Mouse (Mus musculus) kidney, adult 2 months (tissue): Measurements from ENCODE around the gene Ranbp9. TPM values are rescaled to one million over a fixed set of nuclear protein-coding genes. Genes with fewer than 3 reads are reported as not detected.
A peak's percentile ranks its signal among the peaks of the same experiment; 100 is the strongest.

Experiments
- DNase-seq: peaks from one replicate; pipeline ENCODE4 v3.0.0; 2021
- H3K27ac ChIP-seq: fragments of 200-500 bp; 2 replicates; pipeline ENCODE4 v1.5.1; 2012; ENCODE audit warnings: low read depth, low read length, control low read depth, inconsistent platforms; ENCODE audit not compliant: insufficient read depth
- H3K27me3 ChIP-seq: fragments of 200-500 bp; replicated peaks from 2 replicates; pipeline ENCODE4 v1.6.1; 2012; ENCODE audit warnings: mild to moderate bottlenecking, moderate library complexity, low read length, inconsistent platforms; ENCODE audit not compliant: control insufficient read depth, insufficient read depth
- H3K36me3 ChIP-seq: fragments of 200-500 bp; 2 replicates; pipeline ENCODE4 v1.6.1; 2012; ENCODE audit warnings: mild to moderate bottlenecking, moderate library complexity, low read length, inconsistent platforms; ENCODE audit not compliant: control insufficient read depth, insufficient read depth
- H3K4me1 ChIP-seq: fragments of 200-500 bp; 2 replicates; pipeline ENCODE4 v1.6.1; 2011; ENCODE audit warnings: low read length; ENCODE audit not compliant: control insufficient read depth, insufficient read depth
- H3K4me3 ChIP-seq: fragments of 200-500 bp; 2 replicates; pipeline ENCODE4 v1.5.1; 2011; ENCODE audit warnings: mild to moderate bottlenecking, low read depth, low read length, control low read depth; ENCODE audit not compliant: insufficient read depth
- CTCF ChIP-seq: fragments of 200-500 bp; conservative IDR thresholded peaks from 2 replicates; pipeline ENCODE4 v1.5.1; 2011; ENCODE audit warnings: low read depth, mild to moderate bottlenecking, control low read depth, low read length, moderate library complexity, mixed read lengths; ENCODE audit not compliant: insufficient read depth, insufficient read length
- POLR2A ChIP-seq: fragments of 200-500 bp; IDR thresholded peaks from one replicate; pipeline ENCODE4 v1.6.1; 2011; ENCODE audit warnings: low read depth, low read length, control low read depth
- whole genome bisulfite sequencing: fragments of 180-500 bp; shearing (Covaris S2); methylation state at CpG from one replicate; pipeline ENCODE4 v1.1.7; 2018; 5-methylcytosine and 5-hydroxymethylcytosine counted together
- polyA plus RNA-seq: library from polyadenylated mRNA; depleted of rRNA; stranded (reverse); fragments of >200 nt; gene quantifications from 2 replicates; pipeline ENCODE4 v1.2.3, GENCODE M21; 2012; rRNA removed

Ranbp9 gene
- 11.4 and 15.4 TPM in 2 replicates for polyA plus RNA-seq

DNA sequence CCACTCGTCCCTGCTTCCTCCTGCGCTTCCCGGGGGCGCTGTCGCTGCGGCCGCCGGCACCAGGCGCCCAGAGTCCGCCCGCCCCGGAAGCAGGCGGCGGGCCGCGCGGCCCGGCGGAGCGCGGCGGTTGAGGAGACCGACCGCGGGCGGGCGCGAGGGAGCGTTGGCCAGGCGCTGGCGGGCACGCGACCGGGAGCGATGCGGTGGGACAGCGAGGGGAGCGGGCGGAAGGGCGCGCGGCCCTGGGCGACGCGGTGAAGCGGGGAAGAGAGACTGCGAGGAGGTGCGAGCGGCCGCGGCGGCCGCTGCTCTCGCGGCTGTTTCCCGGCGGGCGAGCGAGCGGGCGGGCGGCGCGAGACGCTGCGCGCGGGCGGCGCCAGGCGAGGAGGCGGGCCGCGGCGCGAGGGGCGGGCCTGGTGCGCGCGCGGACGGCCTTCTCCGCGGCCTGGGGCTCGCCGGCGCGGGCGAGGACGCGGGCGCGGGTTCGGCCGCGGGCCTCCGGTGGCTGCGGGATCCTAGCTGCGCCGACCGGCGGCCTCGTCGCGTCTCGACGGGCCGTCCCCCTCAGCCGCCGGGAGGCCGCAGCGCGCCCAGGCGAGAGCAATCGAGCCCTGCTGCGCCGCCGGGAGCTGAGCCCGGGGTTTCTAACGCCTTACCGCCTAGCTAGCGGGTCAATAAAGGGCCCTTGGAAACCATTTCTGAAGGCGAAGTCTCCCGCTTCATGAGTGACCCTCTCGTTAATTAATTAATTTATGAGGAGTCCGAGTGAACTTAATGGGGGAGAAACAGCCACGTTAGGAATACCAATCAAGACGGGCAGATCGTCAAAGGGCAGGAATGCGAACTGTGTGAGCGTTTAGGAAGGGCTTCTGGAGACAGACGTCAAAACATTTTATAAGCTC is at the start of gene Ranbp9:
Gene Ranbp9, minus strand, starts transcription at position 326 of the 902 bp plus-strand sequence.
- DNase-seq: peak; percentile 84
- no peaks in the 10 kb centered on the region for H3K27me3 ChIP-seq
- H3K4me3 ChIP-seq: peak within 1 kb of the TSS; percentile 99
- WGBS: 6% methylated on average over 130 of the region's 132 CpGs
- peak; percentile 41 for TF ChIP-seq POLR2A
- no peak for TF ChIP-seq CTCF
- no peaks in the 10 kb centered on the region for H3K36me3 ChIP-seq
- H3K27ac ChIP-seq: peak within 1 kb of the TSS; percentile 99
- peaks cover 15% of the 10 kb centered on the region for H3K4me1 ChIP-seq

DNA sequence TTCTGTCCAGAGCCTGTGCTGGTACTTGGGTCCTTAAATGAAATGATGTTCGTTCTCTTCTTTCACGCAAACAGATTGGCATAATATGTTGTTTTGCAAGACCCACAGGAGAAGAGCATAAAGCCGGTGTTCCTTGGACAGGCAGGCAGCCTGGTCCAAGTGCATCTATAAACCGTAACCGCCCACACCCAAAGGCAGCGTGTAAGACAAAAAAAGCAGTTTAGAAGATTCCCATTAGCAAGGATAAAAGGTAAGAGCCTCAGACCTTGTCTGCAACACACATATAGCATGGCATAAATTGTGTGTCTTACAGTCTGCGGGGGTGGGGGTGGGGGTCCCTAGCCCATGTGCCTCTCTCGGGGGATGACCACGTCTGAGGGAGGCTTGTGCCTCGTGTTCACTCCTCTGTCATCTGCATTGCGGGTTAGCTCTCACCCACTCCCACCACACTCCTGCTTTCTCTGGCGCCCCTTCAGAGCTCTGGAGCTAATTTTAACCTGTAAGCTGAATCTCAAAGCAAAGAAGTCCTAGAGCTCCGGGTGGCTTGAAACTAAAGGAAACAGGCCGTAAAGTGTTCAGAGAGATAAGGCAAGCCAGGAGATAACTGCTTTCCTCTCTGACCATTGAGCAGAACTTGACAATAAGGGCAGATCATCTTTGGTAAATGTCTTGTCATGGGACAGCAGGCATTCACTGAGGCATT is 49.2 kb upstream of the Ranbp9 start:
- no peaks in the 10 kb centered on the region for H3K27me3 ChIP-seq
- H3K4me3 ChIP-seq: no peak overlapping the region
- H3K4me1 ChIP-seq: peaks cover 5% of the 10 kb centered on the region; the same call in 1 of the 2 replicates
- H3K36me3 ChIP-seq: no peaks in the 10 kb centered on the region
- no peak for DNase-seq
- H3K27ac ChIP-seq: no peak overlapping the region
- 64% methylated on average over 14 of the region's 14 CpGs for WGBS
- no peak for TF ChIP-seq POLR2A
- TF ChIP-seq CTCF: no peak

DNA sequence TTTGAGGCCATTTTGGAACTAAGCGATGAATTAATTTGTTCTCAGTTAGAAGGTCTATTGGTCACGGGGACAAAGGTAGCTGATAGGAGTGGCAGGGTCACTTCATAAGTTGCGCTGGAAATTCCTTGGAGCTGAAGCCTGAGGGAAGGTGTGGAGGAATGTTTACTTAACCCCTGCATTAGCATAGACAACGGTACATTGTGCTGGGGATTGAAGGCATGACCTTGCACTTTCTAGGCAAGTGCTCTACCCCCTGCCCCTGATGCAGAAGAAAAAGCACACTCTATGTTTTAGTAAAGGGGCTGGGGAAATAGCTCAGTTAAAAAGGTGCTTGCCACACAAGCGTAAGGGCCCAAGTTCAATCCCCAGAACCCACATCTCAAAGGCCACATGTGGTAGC is 45.2 kb upstream of the Ranbp9 start:
- Histone ChIP-seq H3K27ac (no peak overlapping the region), H3K36me3 (no peaks in the 10 kb centered on the region), H3K27me3 (no peaks in the 10 kb centered on the region), H3K4me1 (peaks cover 8% of the 10 kb centered on the region; the same call in 1 of the 2 replicates), H3K4me3 (no peak overlapping the region)
- DNase-seq: no peak
- TF ChIP-seq POLR2A (no peak), CTCF (no peak)
- 77% methylated on average over 5 of the region's 5 CpGs for WGBS

DNA sequence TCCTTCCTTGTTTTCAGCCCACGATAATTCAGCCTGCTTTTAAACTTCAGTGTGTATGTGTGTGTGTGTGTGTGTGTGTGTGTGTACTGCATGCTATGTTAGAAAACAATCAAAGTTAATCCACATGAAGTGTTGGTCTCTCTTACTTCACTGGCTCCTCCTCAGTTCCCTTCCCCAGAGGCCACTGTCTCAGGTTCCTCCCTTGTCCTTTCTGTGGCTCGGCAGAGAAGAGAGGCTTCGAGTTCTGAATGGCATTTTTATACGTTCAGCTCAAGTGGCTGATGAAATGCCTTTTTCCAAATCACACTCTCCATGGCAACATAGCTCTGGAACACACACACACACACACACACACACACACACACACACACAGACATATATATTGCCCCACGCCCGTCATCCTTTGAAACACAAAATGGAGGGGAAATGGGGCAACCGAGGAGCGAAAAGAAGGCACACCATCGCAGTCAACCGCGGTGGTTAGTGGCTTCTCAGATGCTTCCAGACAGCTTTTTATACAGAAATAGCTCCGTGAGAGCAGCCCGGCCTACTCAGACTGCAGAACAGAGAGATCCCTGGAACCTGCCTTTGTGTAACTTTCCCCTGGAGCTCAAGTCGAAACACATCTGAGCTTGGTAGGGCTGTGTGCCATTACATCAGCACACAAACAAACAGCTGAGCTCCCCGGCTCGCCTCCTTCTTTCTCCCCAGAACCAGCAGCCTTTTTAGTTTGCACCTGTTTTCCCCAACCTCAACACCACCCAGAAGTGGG is 44.5 kb upstream of the Ranbp9 start:
- Histone ChIP-seq H3K27ac (no peak overlapping the region), H3K4me1 (0 out of 2 replicates have a peak, but pooled peaks cover 4% of the 10 kb centered on the region), H3K36me3 (no peaks in the 10 kb centered on the region), H3K4me3 (no peak overlapping the region), H3K27me3 (no peaks in the 10 kb centered on the region)
- WGBS: 68% methylated on average over 16 of the region's 16 CpGs
- TF ChIP-seq POLR2A (no peak), CTCF (no peak)
- DNase-seq: no peak

DNA sequence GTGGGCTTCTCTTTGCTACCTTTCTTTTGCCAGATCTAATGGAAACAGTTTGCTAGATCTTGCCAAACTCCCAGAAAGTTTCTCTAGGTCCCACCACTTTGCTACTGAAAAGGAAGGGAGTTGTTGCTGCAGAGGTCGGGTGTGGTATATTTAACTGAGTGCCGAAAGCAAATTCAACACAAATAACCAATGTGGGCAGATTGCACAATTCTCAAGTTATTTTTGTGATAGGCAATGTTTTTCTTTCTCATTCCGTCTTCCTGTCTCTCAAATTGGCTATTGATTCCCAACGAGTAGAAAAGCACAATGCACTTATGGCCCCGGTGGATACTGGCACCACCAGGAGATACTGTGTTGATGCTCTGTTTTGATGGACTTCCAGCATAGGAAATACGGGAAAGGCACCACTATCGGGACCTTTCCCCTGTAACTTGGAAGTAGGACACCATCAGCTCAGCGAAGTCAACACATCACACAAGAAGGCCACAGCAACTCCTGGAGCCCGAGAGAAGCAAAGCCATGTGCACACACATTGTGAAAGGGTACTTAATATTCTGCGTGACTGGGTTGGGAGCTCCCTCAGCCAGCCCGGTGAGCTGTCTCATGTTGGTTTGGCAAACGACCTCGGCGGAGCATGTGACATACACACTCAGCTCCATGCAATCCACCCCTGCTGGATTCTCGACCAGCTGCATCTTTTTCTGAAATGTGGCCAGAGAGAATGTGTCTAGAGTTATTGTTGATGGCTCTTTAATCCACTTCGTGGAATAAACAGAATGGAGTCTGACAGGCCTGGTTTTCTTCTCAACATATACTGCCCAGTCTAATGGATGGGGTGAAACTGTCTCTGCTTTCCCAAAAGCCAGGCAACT is 43.6 kb upstream of the Ranbp9 start:
- H3K27ac ChIP-seq: peak overlapping the region; percentile 32; the same call in 1 of the 2 replicates
- no peak overlapping the region for H3K4me3 ChIP-seq
- TF ChIP-seq CTCF: no peak
- TF ChIP-seq POLR2A: no peak
- no peak for DNase-seq
- H3K27me3 ChIP-seq: no peaks in the 10 kb centered on the region
- H3K4me1 ChIP-seq: 0 out of 2 replicates have a peak, but pooled peaks cover 4% of the 10 kb centered on the region
- WGBS: 49% methylated on average over 16 of the region's 16 CpGs
- no peaks in the 10 kb centered on the region for H3K36me3 ChIP-seq

DNA sequence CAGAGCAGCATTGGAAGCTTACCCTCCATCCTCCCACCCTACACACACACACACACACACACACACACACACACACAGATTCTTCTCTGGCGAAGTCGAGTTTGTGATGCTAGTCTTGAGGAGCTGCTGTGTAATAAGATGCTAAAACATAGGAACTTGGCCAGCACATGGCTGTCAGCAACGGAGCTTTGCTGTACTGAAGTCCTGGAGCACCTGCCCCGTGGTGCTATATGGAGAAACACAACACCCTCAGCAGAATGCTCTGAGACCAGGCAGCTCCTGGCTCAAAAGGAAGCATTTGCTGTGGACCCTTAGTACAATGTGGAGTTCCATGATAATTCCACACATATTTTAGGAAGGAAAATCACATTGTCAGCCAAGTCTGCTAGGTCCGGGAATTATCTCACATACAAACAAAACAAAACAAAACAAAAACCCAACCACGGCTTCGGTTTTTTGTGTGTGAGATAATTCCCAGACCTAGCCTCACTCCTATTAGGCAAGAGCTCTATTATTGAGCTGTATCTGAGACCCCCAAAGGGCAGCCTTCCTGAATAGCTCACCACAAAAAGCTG is 42.9 kb upstream of the Ranbp9 start:
- no peaks in the 10 kb centered on the region for H3K36me3 ChIP-seq
- H3K27ac ChIP-seq: peak overlapping the region; percentile 32; the same call in 1 of the 2 replicates
- H3K4me1 ChIP-seq: 0 out of 2 replicates have a peak, but pooled peaks cover 4% of the 10 kb centered on the region
- no peak for DNase-seq
- no peak for TF ChIP-seq CTCF
- TF ChIP-seq POLR2A: no peak
- no peak overlapping the region for H3K4me3 ChIP-seq
- H3K27me3 ChIP-seq: no peaks in the 10 kb centered on the region
- 57% methylated on average over 7 of the region's 7 CpGs for WGBS
